Mouse (Mus musculus) adrenal gland (tissue): Measurements from ENCODE around the gene Ccndbp1.
"Not testable (repeated sequence)": the region's sequence is repeated elsewhere in the genome, so short reads cannot be mapped to it uniquely, and the experiment has no call there.

Source experiments
- intact Hi-C: fragments of 180-260 bp; cut with DNase I; formaldehyde crosslinking; loops from one replicate; pipeline ENCODE4 v1.15.1; 2025

The Ccndbp1 gene

GRCm38 (mm10) chr2:120996607-120997006 lies 11.6 kb upstream of the Ccndbp1 start:
- intact Hi-C loops = not testable (repeated sequence)

DNA sequence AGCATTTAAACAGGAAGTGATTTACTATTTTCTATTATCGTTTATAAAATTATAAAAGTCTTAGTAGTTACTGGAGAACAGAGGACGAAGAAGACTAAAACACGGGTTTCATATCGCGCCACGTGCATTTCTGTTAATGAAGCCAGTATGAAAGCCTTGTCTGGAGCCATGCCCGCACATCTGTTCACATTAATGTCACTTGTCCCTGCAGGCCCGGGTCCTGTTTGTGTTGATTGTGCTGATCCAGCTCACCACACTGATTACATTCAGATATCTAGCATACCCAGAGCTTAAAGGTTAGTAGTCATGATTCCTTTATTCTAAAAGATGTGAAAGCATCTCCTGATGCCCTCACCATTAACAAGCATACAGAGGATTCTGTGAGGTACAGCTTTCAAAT lies 9.3 kb upstream of the Ccndbp1 start:
- intact Hi-C loops = no loop called here

DNA sequence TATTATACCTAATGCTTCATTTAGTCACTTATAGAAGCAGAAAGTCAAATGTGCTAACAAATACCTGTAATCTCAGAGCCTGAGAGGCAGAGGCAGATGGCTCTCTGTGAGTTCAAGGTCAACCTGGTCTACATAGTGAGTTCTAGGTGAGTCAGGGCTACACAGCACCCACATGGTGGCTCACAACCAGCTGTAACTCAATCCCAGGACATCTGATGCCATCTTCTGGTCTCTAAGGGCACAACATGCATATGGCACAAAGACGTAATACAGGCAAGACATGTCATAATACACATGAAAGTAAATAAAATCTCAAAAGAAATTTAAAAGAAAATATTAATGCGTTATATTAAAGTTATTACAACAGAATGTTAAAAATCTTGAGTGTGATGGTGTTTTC lies 4.6 kb upstream of the Ccndbp1 start:
- intact Hi-C loops = no loop called here

GRCm38 (mm10) chr2:121004018-121004811 lies 4.0 kb upstream of the Ccndbp1 start:
- intact Hi-C loops = no loop called here

DNA sequence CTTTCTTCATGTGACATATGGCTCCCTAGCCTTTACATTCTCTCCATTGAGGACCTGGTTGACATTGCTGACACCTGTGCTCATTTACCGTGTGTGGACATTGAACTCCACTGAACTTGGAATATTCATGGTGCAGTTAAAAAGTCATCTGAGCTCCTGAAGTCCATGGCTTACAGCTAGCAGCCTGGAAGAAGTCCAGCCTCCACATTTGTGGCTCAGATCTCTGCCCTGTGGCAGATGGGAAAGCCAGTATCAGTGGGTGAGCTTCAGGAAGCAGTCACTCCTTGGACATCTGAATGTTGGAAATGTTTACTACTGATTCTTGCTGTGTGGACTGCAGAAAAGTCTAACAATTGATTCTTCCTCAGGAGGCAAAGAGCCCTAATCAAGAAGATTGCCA lies 1.2 kb upstream of the Ccndbp1 start:
- intact Hi-C loops = no loop called here

- intact Hi-C loops = no loop called here
Observed at GRCm38 (mm10) chr2:121008664-121009007, 433 bp downstream of the Ccndbp1 start.

DNA sequence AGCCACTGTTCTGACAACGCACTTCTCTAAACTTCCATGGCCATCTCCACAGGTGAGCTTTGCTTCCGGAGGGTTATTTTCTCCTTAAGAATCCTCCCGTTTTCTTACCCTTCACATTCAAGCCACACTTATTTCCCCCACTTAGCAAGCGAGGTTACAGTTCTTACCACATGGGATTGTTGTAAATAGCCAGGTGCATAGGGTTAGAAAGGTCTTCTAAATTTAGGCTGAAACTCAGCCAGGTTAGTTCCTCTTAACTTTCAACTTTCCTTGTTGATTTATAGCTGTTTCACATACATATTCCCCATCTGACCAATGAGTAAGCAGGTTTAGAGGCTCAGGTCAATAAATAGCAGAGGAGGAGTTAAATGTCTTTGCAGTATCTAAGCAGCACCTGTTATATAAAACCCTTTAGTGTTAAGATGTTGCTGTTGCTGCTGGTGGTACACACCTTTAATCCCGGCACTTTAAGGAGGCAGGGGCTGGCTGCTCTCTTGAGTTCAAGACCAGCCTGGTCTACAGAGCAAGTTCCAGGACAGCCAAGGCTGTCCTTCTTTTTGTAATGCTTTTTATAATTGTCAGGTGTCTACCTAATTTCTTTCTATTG lies 971 bp downstream of the Ccndbp1 start:
- intact Hi-C loops = no loop called here

DNA sequence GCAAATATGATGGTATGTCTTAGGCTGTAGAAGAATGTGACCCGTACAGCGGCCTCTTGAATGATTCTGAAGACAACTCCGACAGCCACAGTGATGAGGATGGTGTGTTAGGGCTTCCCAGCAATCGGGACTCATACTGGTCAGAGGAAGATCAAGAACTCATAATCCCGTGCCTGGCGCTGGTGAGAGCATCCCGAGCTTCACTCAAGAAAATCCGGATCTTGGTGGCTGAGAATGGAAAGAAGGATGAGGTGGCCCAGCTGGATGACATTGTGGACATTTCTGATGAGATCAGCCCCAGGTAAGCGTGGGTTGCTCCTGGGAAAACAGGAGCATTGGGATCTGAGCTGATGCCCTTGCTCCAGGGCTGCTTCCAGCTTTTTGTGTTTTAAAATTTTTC lies 4.5 kb downstream of the Ccndbp1 start:
- intact Hi-C loops = no loop called here

DNA sequence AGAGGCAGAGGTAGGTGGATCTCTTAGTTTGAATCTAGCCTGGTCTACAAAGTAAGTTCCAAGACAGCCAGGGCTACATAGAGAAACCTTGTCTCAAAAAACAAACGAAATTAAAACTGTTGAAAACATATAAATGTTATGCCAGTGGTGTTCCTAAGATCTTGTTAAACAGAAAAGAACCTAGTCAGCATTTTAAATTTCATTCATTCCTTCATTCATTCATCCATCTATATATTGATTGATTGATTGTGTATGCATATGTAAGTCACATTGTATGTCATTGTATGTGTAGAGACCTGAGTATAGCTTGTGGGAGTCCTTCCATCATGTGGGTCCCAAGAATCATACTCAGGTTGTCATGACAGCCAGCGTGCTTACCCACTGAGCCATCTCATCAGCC lies 7.3 kb downstream of the Ccndbp1 start:
- intact Hi-C loops = no loop called here

- intact Hi-C loops = no loop called here
Observed at GRCm38 (mm10) chr2:121016226-121016625, 8.0 kb downstream of the Ccndbp1 start.

DNA sequence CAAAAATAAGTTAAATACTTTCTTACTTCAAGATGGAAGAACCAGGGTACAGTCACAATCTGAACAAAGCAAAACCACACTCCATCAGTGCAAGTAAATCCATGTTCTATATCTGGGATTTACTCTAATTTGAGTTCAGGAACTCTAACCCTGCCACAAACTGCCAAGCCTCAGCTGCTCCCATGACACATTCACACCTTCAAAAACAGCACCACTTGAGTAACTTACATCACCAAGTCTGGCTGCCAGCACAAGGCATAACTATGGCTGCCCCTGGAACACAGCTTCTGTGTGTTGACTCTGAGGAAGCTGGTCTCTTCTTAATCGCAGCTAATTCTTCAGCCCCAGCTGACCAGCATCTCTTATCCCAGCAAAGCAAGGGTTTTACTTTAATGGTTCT lies 8.9 kb downstream of the Ccndbp1 start:
- intact Hi-C loops = no loop called here

DNA sequence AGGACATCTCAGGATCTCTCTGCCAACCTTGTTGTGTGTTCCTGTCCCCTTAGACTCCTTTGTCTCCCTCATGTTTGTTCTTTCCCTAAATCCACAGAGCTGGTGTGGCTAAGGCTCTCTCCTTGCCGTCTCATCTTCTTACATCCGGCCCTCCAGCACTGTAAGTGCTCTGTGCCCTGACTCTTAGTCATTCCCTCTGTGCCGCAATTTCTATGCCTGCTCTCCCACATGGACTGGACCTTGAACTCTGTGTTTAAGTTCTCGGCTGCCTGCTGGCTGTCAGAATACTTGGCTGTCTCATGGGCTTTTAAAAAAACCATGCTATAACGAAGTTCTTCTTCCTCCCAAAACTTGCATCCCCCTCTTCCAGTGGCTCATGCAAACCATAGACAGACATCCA lies 14.7 kb downstream of the Ccndbp1 start:
- intact Hi-C loops = no loop called here

GRCm38 (mm10) chr2:121036733-121037341 lies 28.6 kb downstream of the Ccndbp1 start, which contains the start of gene Epb42:
Epb42 (minus strand) TSS chr2:121037072.
- intact Hi-C loops = no loop called here

GRCm38 (mm10) chr2:121038851-121039250 lies 30.6 kb downstream of the Ccndbp1 start:
- intact Hi-C loops = not testable (repeated sequence)

GRCm38 (mm10) chr2:121039382-121039781 lies 31.2 kb downstream of the Ccndbp1 start:
- intact Hi-C loops = no loop called here

- intact Hi-C loops = loop anchor here (1.0 kb wide), 1 partner anchor 61 kb away; no protein-coding TSS in a partner anchor
Observed at GRCm38 (mm10) chr2:121041098-121041497, 32.9 kb downstream of the Ccndbp1 start.

GRCm38 (mm10) chr2:121045653-121046052 lies 37.5 kb downstream of the Ccndbp1 start:
- intact Hi-C loops = no loop called here

GRCm38 (mm10) chr2:121052176-121052575 lies 44.0 kb downstream of the Ccndbp1 start:
- intact Hi-C loops = no loop called here

- intact Hi-C loops = no loop called here
Observed at GRCm38 (mm10) chr2:121054060-121054459, 45.9 kb downstream of the Ccndbp1 start.

- intact Hi-C loops = no loop called here
Observed at GRCm38 (mm10) chr2:121055915-121056314, 47.7 kb downstream of the Ccndbp1 start.

DNA sequence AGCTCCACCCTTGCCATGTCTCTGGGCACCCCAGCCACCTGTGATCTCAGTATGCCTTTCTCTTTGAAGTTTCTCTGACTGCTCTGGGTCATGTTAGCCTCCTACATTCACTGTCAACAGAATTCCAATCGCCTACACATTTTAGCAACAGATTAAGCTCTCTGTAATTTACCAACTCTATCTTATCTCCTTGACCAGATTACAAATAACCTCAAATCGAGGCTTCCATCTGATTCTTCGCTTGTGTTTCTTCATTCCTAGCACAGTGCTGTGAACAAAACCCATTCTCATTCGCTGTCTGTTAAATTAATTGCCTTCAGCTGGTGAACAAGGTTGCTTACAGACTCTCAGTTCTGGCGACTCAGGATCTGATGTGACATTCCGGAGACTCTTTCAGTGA lies 49.8 kb downstream of the Ccndbp1 start:
- intact Hi-C loops = no loop called here

DNA sequence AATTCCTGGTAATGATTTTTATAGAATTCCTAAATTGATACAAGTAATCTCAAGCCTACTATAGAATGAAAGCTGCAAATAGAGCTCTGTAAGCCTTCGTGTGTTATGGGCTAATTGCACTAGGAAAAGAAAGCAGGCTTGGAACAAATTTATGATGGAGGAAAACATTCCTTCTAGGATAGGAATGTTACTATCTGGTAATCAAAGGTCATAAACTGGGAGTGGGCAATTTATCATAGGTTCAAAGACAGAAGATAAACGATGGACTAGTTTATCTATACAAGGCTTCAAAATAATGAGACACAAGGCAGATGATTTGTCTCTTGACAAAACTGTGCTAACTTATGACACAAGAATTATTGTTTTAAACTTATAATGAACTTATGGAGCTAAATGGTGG lies 53.1 kb downstream of the Ccndbp1 start:
- intact Hi-C loops = no loop called here
